Mouse (Mus musculus) kidney, embryonic 15.5 days (tissue): ENCODE measurements at regions not wholly inside any gene's neighbourhood (a gene's known extent, or its start where the extent isn't known, plus 50 kb on each side); places are given as distances from the start of the nearest gene placed in this dataset.
A peak's percentile ranks its signal among the peaks of the same experiment; 100 is the strongest.

ENCODE experiments used
- ATAC-seq: fragments of 200-750 bp; cut with Nextera tagmentation; replicated peaks from 2 replicates; pipeline ENCODE4 v1.8.0; 2017; ENCODE audit warnings: moderate TSS enrichment; ENCODE audit not compliant: low FRiP score
- H3K27ac ChIP-seq: fragments of 300-500 bp; sonication (generic); 2 replicates; pipeline ENCODE4 v1.5.1; 2015; ENCODE audit warnings: mild to moderate bottlenecking, inconsistent platforms
- H3K27me3 ChIP-seq: fragments of 300-500 bp; sonication (generic); 2 replicates; pipeline ENCODE4 v1.6.1; 2015; ENCODE audit warnings: inconsistent platforms
- H3K36me3 ChIP-seq: fragments of 300-500 bp; sonication (generic); 2 replicates; pipeline ENCODE4 v1.6.1; 2015; ENCODE audit warnings: inconsistent platforms
- H3K4me1 ChIP-seq: fragments of 300-500 bp; sonication (generic); 2 replicates; pipeline ENCODE4 v1.6.1; 2015; ENCODE audit warnings: inconsistent platforms
- H3K4me2 ChIP-seq: fragments of 300-500 bp; sonication (generic); 2 replicates; pipeline ENCODE4 v1.6.1; 2015; ENCODE audit warnings: moderate library complexity, mild to moderate bottlenecking, inconsistent platforms
- H3K4me3 ChIP-seq: fragments of 300-500 bp; sonication (generic); replicated peaks from 2 replicates; pipeline ENCODE4 v1.5.1; 2015; ENCODE audit warnings: mild to moderate bottlenecking, inconsistent platforms
- H3K9ac ChIP-seq: fragments of 300-500 bp; sonication (generic); 2 replicates; pipeline ENCODE4 v1.6.1; 2015; ENCODE audit warnings: mild to moderate bottlenecking, inconsistent platforms
- H3K9me3 ChIP-seq: fragments of 300-500 bp; sonication (generic); replicated peaks from 2 replicates; pipeline ENCODE4 v1.6.1; 2016; ENCODE audit warnings: inconsistent platforms
- WGBS: fragments of 180-500 bp; shearing (Covaris S2); methylation state at CpG from one replicate; pipeline ENCODE4 v1.1.7; 2015; ENCODE audit warnings: mixed read lengths; 5-methylcytosine and 5-hydroxymethylcytosine counted together

GRCm38 (mm10) chr5:4311599-4311998 is 119.4 kb downstream of the Mterf1b start:
- H3K4me3 ChIP-seq = no peak overlapping the region
- no peaks in the 10 kb centered on the region for H3K27me3 ChIP-seq
- no peak overlapping the region for H3K9ac ChIP-seq
- H3K36me3 ChIP-seq = no peaks in the 10 kb centered on the region
- 65% methylated on average over 4 of the region's 4 CpGs for WGBS
- no peaks in the 10 kb centered on the region for H3K9me3 ChIP-seq
- H3K4me2 ChIP-seq = no peak overlapping the region
- H3K4me1 ChIP-seq = no peaks in the 10 kb centered on the region
- no peak overlapping the region for H3K27ac ChIP-seq
- ATAC-seq = no peak

- H3K27ac ChIP-seq = no peak overlapping the region
Measured at GRCm38 (mm10) chr5:4312675-4313074, 120.5 kb downstream of the Mterf1b start.

GRCm38 (mm10) chr5:4322634-4323386 is 130.6 kb downstream of the Mterf1b start:
- no peaks in the 10 kb centered on the region for H3K36me3 ChIP-seq
- H3K27ac ChIP-seq = peak overlapping the region; percentile 72
- H3K27me3 ChIP-seq = no peaks in the 10 kb centered on the region
- ATAC-seq = no peak; the same call in 1 of the 2 replicates
- no peaks in the 10 kb centered on the region for H3K9me3 ChIP-seq
- no peak overlapping the region for H3K9ac ChIP-seq
- H3K4me2 ChIP-seq = no peak overlapping the region
- no peak overlapping the region for H3K4me3 ChIP-seq
- peaks cover 13% of the 10 kb centered on the region for H3K4me1 ChIP-seq
- WGBS = 57% methylated on average over 8 of the region's 8 CpGs

More at GRCm38 (mm10) chr5:4312675-4313074, 120.5 kb downstream of the Mterf1b start:
- 48% methylated on average over 14 of the region's 14 CpGs for WGBS
- Histone ChIP-seq H3K4me2 (no peak overlapping the region), H3K27me3 (no peaks in the 10 kb centered on the region), H3K36me3 (no peaks in the 10 kb centered on the region), H3K9ac (no peak overlapping the region), H3K4me1 (no peaks in the 10 kb centered on the region), H3K9me3 (no peaks in the 10 kb centered on the region), H3K4me3 (no peak overlapping the region)
- 0 out of 2 replicates have a peak, but pooled peaks have one; percentile 40 for ATAC-seq

GRCm38 (mm10) chr5:4323387-4323704 is 131.2 kb downstream of the Mterf1b start:
- Histone ChIP-seq H3K9ac (no peak overlapping the region), H3K4me1 (peaks cover 13% of the 10 kb centered on the region), H3K27ac (0 out of 2 replicates have a peak overlapping the region, but pooled peaks have one; percentile 41), H3K27me3 (no peaks in the 10 kb centered on the region), H3K9me3 (no peaks in the 10 kb centered on the region), H3K36me3 (no peaks in the 10 kb centered on the region), H3K4me3 (no peak overlapping the region), H3K4me2 (no peak overlapping the region)
- ATAC-seq = no peak
- 81% methylated on average over 2 of the region's 2 CpGs for whole genome bisulfite sequencing

GRCm38 (mm10) chr5:4325813-4326212 is 133.6 kb downstream of the Mterf1b start:
- H3K4me1 ChIP-seq = peaks cover 13% of the 10 kb centered on the region
- H3K4me2 ChIP-seq = no peak overlapping the region
- no peaks in the 10 kb centered on the region for H3K27me3 ChIP-seq
- H3K9ac ChIP-seq = no peak overlapping the region
- H3K36me3 ChIP-seq = no peaks in the 10 kb centered on the region
- H3K9me3 ChIP-seq = no peaks in the 10 kb centered on the region
- ATAC-seq = peak; percentile 87
- 5% methylated on average over 3 of the region's 3 CpGs for WGBS
- H3K27ac ChIP-seq = peak overlapping the region; percentile 74
- no peak overlapping the region for H3K4me3 ChIP-seq

GRCm38 (mm10) chr5:4326309-4327014 is 134.3 kb downstream of the Mterf1b start:
- Histone ChIP-seq H3K4me1 (peaks cover 13% of the 10 kb centered on the region), H3K27me3 (no peaks in the 10 kb centered on the region), H3K4me3 (no peak overlapping the region), H3K4me2 (no peak overlapping the region), H3K9ac (no peak overlapping the region), H3K36me3 (no peaks in the 10 kb centered on the region), H3K9me3 (no peaks in the 10 kb centered on the region), H3K27ac (peak overlapping the region; percentile 74)
- ATAC-seq = no peak
- 18% methylated on average over 8 of the region's 8 CpGs for WGBS

- Histone ChIP-seq H3K27me3 (no peaks in the 10 kb centered on the region), H3K27ac (no peak overlapping the region), H3K4me1 (no peaks in the 10 kb centered on the region), H3K36me3 (no peaks in the 10 kb centered on the region), H3K4me2 (no peak overlapping the region), H3K4me3 (no peak overlapping the region), H3K9ac (no peak overlapping the region), H3K9me3 (no peaks in the 10 kb centered on the region)
- 78% methylated on average over 5 of the region's 5 CpGs for WGBS
- no peak for ATAC-seq
Measured at GRCm38 (mm10) chr5:4335683-4336082, 143.5 kb downstream of the Mterf1b start.

- Histone ChIP-seq H3K36me3 (no peaks in the 10 kb centered on the region), H3K9ac (no peak overlapping the region), H3K4me1 (no peaks in the 10 kb centered on the region), H3K9me3 (no peaks in the 10 kb centered on the region), H3K4me2 (no peak overlapping the region), H3K27me3 (no peaks in the 10 kb centered on the region), H3K4me3 (no peak overlapping the region), H3K27ac (no peak overlapping the region)
- WGBS = 34% methylated on average over 6 of the region's 6 CpGs
- ATAC-seq = no peak
Measured at GRCm38 (mm10) chr5:4341956-4342355, 149.8 kb downstream of the Mterf1b start.

GRCm38 (mm10) chr5:4344458-4344857 is 152.3 kb downstream of the Mterf1b start:
- Histone ChIP-seq H3K36me3 (no peaks in the 10 kb centered on the region), H3K27me3 (no peaks in the 10 kb centered on the region), H3K27ac (no peak overlapping the region), H3K4me1 (no peaks in the 10 kb centered on the region), H3K4me3 (no peak overlapping the region), H3K9ac (no peak overlapping the region), H3K9me3 (no peaks in the 10 kb centered on the region), H3K4me2 (no peak overlapping the region)
- ATAC-seq = no peak
- WGBS = 90% methylated on average over 2 of the region's 2 CpGs

GRCm38 (mm10) chr5:4348334-4348733 is 156.2 kb downstream of the Mterf1b start:
- Histone ChIP-seq H3K27me3 (no peaks in the 10 kb centered on the region), H3K9me3 (no peaks in the 10 kb centered on the region), H3K4me2 (no peak overlapping the region), H3K36me3 (no peaks in the 10 kb centered on the region), H3K4me1 (no peaks in the 10 kb centered on the region), H3K27ac (no peak overlapping the region), H3K4me3 (no peak overlapping the region), H3K9ac (no peak overlapping the region)
- ATAC-seq = no peak
- whole genome bisulfite sequencing = 76% methylated on average over 4 of the region's 4 CpGs

- Histone ChIP-seq H3K4me1 (no peaks in the 10 kb centered on the region), H3K4me2 (no peak overlapping the region), H3K9ac (no peak overlapping the region), H3K27ac (no peak overlapping the region), H3K4me3 (no peak overlapping the region), H3K27me3 (no peaks in the 10 kb centered on the region), H3K9me3 (no peaks in the 10 kb centered on the region), H3K36me3 (no peaks in the 10 kb centered on the region)
- 85% methylated on average over 2 of the region's 2 CpGs for WGBS
- ATAC-seq = no peak
Measured at GRCm38 (mm10) chr5:4349943-4350342, 157.8 kb downstream of the Mterf1b start.

- Histone ChIP-seq H3K27me3 (no peaks in the 10 kb centered on the region), H3K4me2 (no peak overlapping the region), H3K4me1 (0 out of 2 replicates have a peak, but pooled peaks cover 3% of the 10 kb centered on the region), H3K4me3 (no peak overlapping the region), H3K9me3 (no peaks in the 10 kb centered on the region), H3K36me3 (no peaks in the 10 kb centered on the region), H3K9ac (no peak overlapping the region), H3K27ac (no peak overlapping the region)
- no peak for ATAC-seq
- WGBS = 68% methylated on average over 7 of the region's 7 CpGs
Measured at GRCm38 (mm10) chr5:4355609-4356224, 163.6 kb downstream of the Mterf1b start.
